ENCODE assay signal across 8 mouse cellular contexts in the genomic region with DNA sequence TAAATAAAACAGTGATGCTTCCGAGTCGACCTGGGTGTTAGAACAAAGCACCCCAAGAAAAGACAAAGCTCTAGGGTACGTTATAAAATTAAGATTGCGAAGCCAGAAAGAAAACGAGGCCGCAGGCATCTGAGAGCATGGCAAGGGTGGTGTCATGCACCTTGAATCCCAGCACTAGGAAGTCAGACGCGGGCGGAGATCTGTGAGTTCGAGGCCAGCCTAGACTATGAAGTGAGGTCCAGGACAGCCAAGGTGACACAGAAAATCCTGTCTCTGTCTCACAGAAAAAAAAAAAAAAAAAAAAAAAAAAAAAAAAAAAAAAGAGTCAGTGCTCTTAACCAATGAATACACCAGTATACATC. TPM values are rescaled to one million over a fixed set of nuclear protein-coding genes. Genes with fewer than 3 reads are reported as not detected.
DNase-seq lines count a peak whose midpoint lies in the region; ATAC-seq and TF ChIP-seq lines count a peak whose summit lies in the region.

No protein-coding gene starts in this region.

- TF ChIP-seq POLR2A in CH12.LX (IDR thresholded peaks at IDR 0.05; ENCODE audit: low read depth, low read length), result no peak
- TF ChIP-seq POLR2A in cortical plate, adult 2 months (IDR thresholded peaks at IDR 0.05; ENCODE audit: extremely low read depth, insufficient read depth, low read length), result no peak

- H3K4me3 ChIP-seq in heart, embryonic 14.5 days (ENCODE audit: control insufficient read depth in 1 of 2, insufficient read depth in 1 of 2, low read depth in 1 of 2, low read length in 2 of 2), result peak overlapping the region; percentile 62 to 84
- H3K4me3 ChIP-seq in CH12.LX (replicated peaks in 1 of 3; ENCODE audit: low read depth in 2 of 3, low read length in 2 of 3, poor library complexity in 1 of 3), result peak overlapping the region; percentile 86 to 95 (median 95)
- peak overlapping the region; percentile 33 for H3K4me3 ChIP-seq in cortical plate, adult 2 months (ENCODE audit: insufficient read depth, low read length)
- H3K4me3 ChIP-seq in hindbrain, embryonic 13.5 days, result peak overlapping the region; percentile 99
- peak overlapping the region; percentile 65 for H3K4me3 ChIP-seq in stomach, embryonic 16.5 days (replicated peaks; ENCODE audit: low read length)

- no peak for TF ChIP-seq CTCF in CH12.LX (conservative IDR thresholded peaks at IDR 0.05 in 1 of 2, IDR thresholded peaks at IDR 0.05 in 1 of 2; ENCODE audit: low read depth in 2 of 2, low read length in 2 of 2)
- TF ChIP-seq CTCF in cortical plate, adult 2 months (IDR thresholded peaks at IDR 0.05; ENCODE audit: extremely low read depth, insufficient read depth, low read length), result no peak

- peaks cover 8% of the 10 kb centered on the region; the same call in 1 of the 2 replicates for H3K9me3 ChIP-seq in heart, embryonic 14.5 days (ENCODE audit: control insufficient read depth, low read length)
- H3K9me3 ChIP-seq in CH12.LX (replicated peaks; ENCODE audit: low read length), result peaks cover 5% of the 10 kb centered on the region
- H3K9me3 ChIP-seq in hindbrain, embryonic 13.5 days, result no peaks in the 10 kb centered on the region
- no peaks in the 10 kb centered on the region; the same call in 1 of the 2 replicates for H3K9me3 ChIP-seq in stomach, embryonic 16.5 days (replicated peaks; ENCODE audit: control insufficient read depth, low read length)

- H3K79me2 ChIP-seq in CH12.LX (replicated peaks; ENCODE audit: control insufficient read depth, extremely low read depth, insufficient read depth, poor library complexity, severe bottlenecking), result peaks cover 34% of the 10 kb centered on the region

- WGBS in heart, embryonic 14.5 days, result 11% methylated on average over 10 of the region's 10 CpGs
- 15% methylated on average over 10 of the region's 10 CpGs for WGBS in hindbrain, embryonic 13.5 days
- 10% methylated on average over 10 of the region's 10 CpGs for WGBS in stomach, embryonic 16.5 days

- H3K27ac ChIP-seq in heart, embryonic 14.5 days (replicated peaks in 1 of 2; ENCODE audit: control insufficient read depth in 1 of 2, insufficient read depth in 1 of 2, low read depth in 2 of 2, low read length in 2 of 2), result peak overlapping the region; percentile 33 to 37; a peak in 2 of 4 replicates
- no peak overlapping the region for H3K27ac ChIP-seq in CH12.LX (ENCODE audit: insufficient read depth, low read depth)
- H3K27ac ChIP-seq in cortical plate, adult 2 months (ENCODE audit: insufficient read depth, low read length), result no peak overlapping the region
- H3K27ac ChIP-seq in hindbrain, embryonic 13.5 days, result no peak overlapping the region
- no peak overlapping the region for H3K27ac ChIP-seq in stomach, embryonic 16.5 days (ENCODE audit: low read length)

- no peak for TF ChIP-seq RAD21 in CH12.LX (IDR thresholded peaks at IDR 0.05; ENCODE audit: low read depth, low read length)

- dilution Hi-C loops in CH12.LX (cut with MboI; ENCODE audit: extremely low pct_ligation_motif_present, extremely low pct_unique_long_range_greater_than_20kb, low sequenced_read_pairs), result no loop called here

- H3K36me3 ChIP-seq in heart, embryonic 14.5 days (ENCODE audit: control insufficient read depth, insufficient read depth, low read length), result 0 out of 2 replicates have a peak, but pooled peaks cover 3% of the 10 kb centered on the region
- peaks cover 5 to 16% of the 10 kb centered on the region in 2 experiments for H3K36me3 ChIP-seq in CH12.LX (replicated peaks in 1 of 2; ENCODE audit: control insufficient read depth in 1 of 2, insufficient read depth in 1 of 2, low read length in 1 of 2)
- peaks cover 9% of the 10 kb centered on the region; the same call in 1 of the 2 replicates for H3K36me3 ChIP-seq in hindbrain, embryonic 13.5 days
- H3K36me3 ChIP-seq in stomach, embryonic 16.5 days (ENCODE audit: control insufficient read depth, insufficient read depth, low read length), result no peaks in the 10 kb centered on the region

- no peak for ATAC-seq in heart, embryonic 14.5 days (ENCODE audit: insufficient number of reproducible peaks, insufficient read depth, low FRiP score, low read depth)
- ATAC-seq in hindbrain, embryonic 13.5 days (ENCODE audit: low FRiP score), result peak; percentile 33
- peak; percentile 4; the same call in 1 of the 2 replicates for ATAC-seq in stomach, embryonic 16.5 days (ENCODE audit: insufficient read depth, low FRiP score)

- peak overlapping the region; percentile 88 for H3K4me2 ChIP-seq in heart, embryonic 14.5 days (ENCODE audit: low read length)
- peak overlapping the region; percentile 34; the same call in 1 of the 2 replicates for H3K4me2 ChIP-seq in CH12.LX (ENCODE audit: insufficient read depth, low read depth, poor library complexity, severe bottlenecking)
- H3K4me2 ChIP-seq in hindbrain, embryonic 13.5 days, result peak overlapping the region; percentile 48
- H3K4me2 ChIP-seq in stomach, embryonic 16.5 days (ENCODE audit: low read depth, low read length), result peak overlapping the region; percentile 47

- no peaks in the 10 kb centered on the region for H3K27me3 ChIP-seq in heart, embryonic 14.5 days (ENCODE audit: control insufficient read depth, insufficient read depth, low read length)
- no peaks in the 10 kb centered on the region for H3K27me3 ChIP-seq in CH12.LX (replicated peaks)
- no peaks in the 10 kb centered on the region for H3K27me3 ChIP-seq in hindbrain, embryonic 13.5 days
- H3K27me3 ChIP-seq in stomach, embryonic 16.5 days (ENCODE audit: control insufficient read depth, insufficient read depth, low read length), result no peaks in the 10 kb centered on the region

- no peak for TF ChIP-seq EP300 in CH12.LX (IDR thresholded peaks at IDR 0.05; ENCODE audit: low read length)

- peaks cover 2 to 12% of the 10 kb centered on the region in 2 experiments; a peak in 3 of 4 replicates for H3K4me1 ChIP-seq in heart, embryonic 14.5 days (ENCODE audit: control insufficient read depth in 2 of 2, insufficient read depth in 2 of 2, low read length in 2 of 2)
- peaks cover 10 to 26% of the 10 kb centered on the region in 2 experiments for H3K4me1 ChIP-seq in CH12.LX (ENCODE audit: control insufficient read depth in 1 of 2, insufficient read depth in 2 of 2)
- peaks cover 7% of the 10 kb centered on the region; the same call in 1 of the 2 replicates for H3K4me1 ChIP-seq in cortical plate, adult 2 months (ENCODE audit: control insufficient read depth, insufficient read depth, low read length)
- peaks cover 24% of the 10 kb centered on the region for H3K4me1 ChIP-seq in hindbrain, embryonic 13.5 days (replicated peaks)
- peaks cover 16% of the 10 kb centered on the region for H3K4me1 ChIP-seq in stomach, embryonic 16.5 days (ENCODE audit: control insufficient read depth, insufficient read depth, low read length)

- DNase-seq in heart, adult 8-10 months (ENCODE audit: low spot score), result no peak
- DNase-seq in CH12.LX (ENCODE audit: extremely low read depth), result no peak
- DNase-seq in lung, postnatal 14 days, result peak; percentile 40
- DNase-seq in layer of hippocampus, adult 18-20 months (ENCODE audit: low spot score in 2 of 2), result no peak

- in situ Hi-C loops in CH12.LX (cut with MboI; ENCODE audit: low pct_ligation_motif_present, low pct_unique_long_range_greater_than_20kb, low sequenced_read_pairs), result no loop called here

- no peak overlapping the region for H3K9ac ChIP-seq in heart, embryonic 14.5 days (ENCODE audit: low read length)
- peak overlapping the region; percentile 10; the same call in 1 of the 2 replicates for H3K9ac ChIP-seq in CH12.LX (ENCODE audit: insufficient read depth, low read depth)
- H3K9ac ChIP-seq in hindbrain, embryonic 13.5 days, result peak overlapping the region; percentile 59; the same call in 1 of the 2 replicates
- peak overlapping the region; percentile 57 for H3K9ac ChIP-seq in stomach, embryonic 16.5 days (ENCODE audit: low read length)

RNA-seq across cellular contexts. Expression of gene Prcc, which starts 0.6 kb away (rescaled TPM):
- polyA plus RNA-seq in heart, embryonic 14.5 days (2014; fragmentation: Nextera tagmentation; extraction: Ambion mirVana), result 10.1 and 11.7 TPM in 2 replicates
- total RNA-seq in heart, adult 8-10 months (2022), result 10 to 100 TPM; 40.7 to 49.8 (median 45.6) TPM
- 48.6 and 51.7 TPM in 2 replicates for total RNA-seq in CH12.LX (2012; rRNA removed)
- total RNA-seq in CH12.LX (2014; rRNA removed), result 24.8 and 26.4 TPM in 2 replicates
- 55.7 and 58.5 TPM in 2 replicates for polyA plus RNA-seq in CH12.LX (2012; ENCODE audit: insufficient read length, low read depth)
- 36.6 and 37.2 TPM in 2 replicates for polyA plus RNA-seq in cortical plate, adult 2 months (2012; rRNA removed)
- polyA plus RNA-seq in hindbrain, embryonic 13.5 days (2015; fragmentation: Nextera tagmentation; extraction: Ambion mirVana), result 15.5 and 15.6 TPM in 2 replicates
- polyA plus RNA-seq in stomach, embryonic 16.5 days (2015; fragmentation: Nextera tagmentation; extraction: Ambion mirVana), result 6.7 and 7.5 TPM in 2 replicates
- 10 to 100 TPM; 56.0 to 61.0 TPM for total RNA-seq in layer of hippocampus, adult 18-20 months (2021)

RNA-seq across cellular contexts. Expression of gene Hdgf, which starts 20.1 kb away (rescaled TPM):
- 148 and 154 TPM in 2 replicates for polyA plus RNA-seq in heart, embryonic 14.5 days (2014; fragmentation: Nextera tagmentation; extraction: Ambion mirVana)
- 100 to 1,000 TPM; 109 to 118 (median 117) TPM for total RNA-seq in heart, adult 8-10 months (2022)
- total RNA-seq in CH12.LX (2012; rRNA removed), result 199 and 223 TPM in 2 replicates
- total RNA-seq in CH12.LX (2014; rRNA removed), result 215 and 219 TPM in 2 replicates
- polyA plus RNA-seq in CH12.LX (2012; ENCODE audit: insufficient read length, low read depth), result 468 and 755 TPM in 2 replicates
- 169 and 175 TPM in 2 replicates for polyA plus RNA-seq in cortical plate, adult 2 months (2012; rRNA removed)
- 139 and 155 TPM in 2 replicates for polyA plus RNA-seq in hindbrain, embryonic 13.5 days (2015; fragmentation: Nextera tagmentation; extraction: Ambion mirVana)
- 82.1 and 83.1 TPM in 2 replicates for polyA plus RNA-seq in stomach, embryonic 16.5 days (2015; fragmentation: Nextera tagmentation; extraction: Ambion mirVana)
- 100 to 1,000 TPM; 144 to 153 TPM for total RNA-seq in layer of hippocampus, adult 18-20 months (2021)

RNA-seq across cellular contexts. Expression of gene Mrpl24, which starts 33.3 kb away (rescaled TPM):
- polyA plus RNA-seq in heart, embryonic 14.5 days (2014; fragmentation: Nextera tagmentation; extraction: Ambion mirVana), result 64.1 and 67.9 TPM in 2 replicates
- total RNA-seq in heart, adult 8-10 months (2022), result 10 to 100 TPM; 73.5 to 80.6 (median 77.1) TPM
- total RNA-seq in CH12.LX (2012; rRNA removed), result 160 and 176 TPM in 2 replicates
- total RNA-seq in CH12.LX (2014; rRNA removed), result 166 and 168 TPM in 2 replicates
- 123 and 156 TPM in 2 replicates for polyA plus RNA-seq in CH12.LX (2012; ENCODE audit: insufficient read length, low read depth)
- polyA plus RNA-seq in cortical plate, adult 2 months (2012; rRNA removed), result 69.2 and 72.4 TPM in 2 replicates
- polyA plus RNA-seq in hindbrain, embryonic 13.5 days (2015; fragmentation: Nextera tagmentation; extraction: Ambion mirVana), result 63.9 and 70.1 TPM in 2 replicates
- polyA plus RNA-seq in stomach, embryonic 16.5 days (2015; fragmentation: Nextera tagmentation; extraction: Ambion mirVana), result 66.2 and 77.2 TPM in 2 replicates
- 10 to 100 TPM; 52.3 to 55.2 TPM for total RNA-seq in layer of hippocampus, adult 18-20 months (2021)

RNA-seq across cellular contexts. Expression of gene Sh2d2a, which starts 39.4 kb away (rescaled TPM):
- 0.15 TPM in 1 of 2 replicates, not detected in the other for polyA plus RNA-seq in heart, embryonic 14.5 days (2014; fragmentation: Nextera tagmentation; extraction: Ambion mirVana)
- total RNA-seq in heart, adult 8-10 months (2022), result under 1 TPM in 2 of 4 experiments, not detected in 2; 0.06 to 0.16 TPM
- 39.2 and 46.6 TPM in 2 replicates for total RNA-seq in CH12.LX (2012; rRNA removed)
- 19.9 and 23.2 TPM in 2 replicates for total RNA-seq in CH12.LX (2014; rRNA removed)
- polyA plus RNA-seq in CH12.LX (2012; ENCODE audit: insufficient read length, low read depth), result 66.8 and 74.5 TPM in 2 replicates
- polyA plus RNA-seq in cortical plate, adult 2 months (2012; rRNA removed), result 0.04 TPM in 1 of 2 replicates, not detected in the other
- not detected in 2 replicates for polyA plus RNA-seq in hindbrain, embryonic 13.5 days (2015; fragmentation: Nextera tagmentation; extraction: Ambion mirVana)
- 0.16 and 0.26 TPM in 2 replicates for polyA plus RNA-seq in stomach, embryonic 16.5 days (2015; fragmentation: Nextera tagmentation; extraction: Ambion mirVana)
- total RNA-seq in layer of hippocampus, adult 18-20 months (2021), result not detected

RNA-seq across cellular contexts. Expression of gene Isg20l2, which starts 44.1 kb away (rescaled TPM):
- polyA plus RNA-seq in heart, embryonic 14.5 days (2014; fragmentation: Nextera tagmentation; extraction: Ambion mirVana), result 18.5 and 19.3 TPM in 2 replicates
- total RNA-seq in heart, adult 8-10 months (2022), result 1 to 10 TPM; 9.0 to 9.8 (median 9.7) TPM
- total RNA-seq in CH12.LX (2012; rRNA removed), result 40.8 and 52.9 TPM in 2 replicates
- total RNA-seq in CH12.LX (2014; rRNA removed), result 68.8 and 76.2 TPM in 2 replicates
- polyA plus RNA-seq in CH12.LX (2012; ENCODE audit: insufficient read length, low read depth), result 44.5 and 45.0 TPM in 2 replicates
- polyA plus RNA-seq in cortical plate, adult 2 months (2012; rRNA removed), result 11.3 and 12.0 TPM in 2 replicates
- 40.1 and 40.7 TPM in 2 replicates for polyA plus RNA-seq in hindbrain, embryonic 13.5 days (2015; fragmentation: Nextera tagmentation; extraction: Ambion mirVana)
- polyA plus RNA-seq in stomach, embryonic 16.5 days (2015; fragmentation: Nextera tagmentation; extraction: Ambion mirVana), result 40.8 and 41.5 TPM in 2 replicates
- total RNA-seq in layer of hippocampus, adult 18-20 months (2021), result 10 to 100 TPM; 13.9 to 15.1 TPM

Comparison
In these comparisons a context has a peak if more than half of its experiments do, and no peak if none do; other contexts are left out.
1. H3K27ac ChIP-seq: peak in heart, embryonic 14.5 days (2 of 2); none in CH12.LX (single experiment), cortical plate, adult 2 months (single experiment), hindbrain, embryonic 13.5 days (single experiment) and stomach, embryonic 16.5 days (single experiment).
2. H3K4me2 ChIP-seq: peak in every context shown above with its lines; median percentile 88 in heart, embryonic 14.5 days; 48 in hindbrain, embryonic 13.5 days; 47 in stomach, embryonic 16.5 days; 34 in CH12.LX.
3. H3K4me3 ChIP-seq: peak in every context shown above with its lines; median percentile 99 in hindbrain, embryonic 13.5 days; 95 in CH12.LX; 73 in heart, embryonic 14.5 days; 65 in stomach, embryonic 16.5 days; 33 in cortical plate, adult 2 months.